Mouse (Mus musculus): ENCODE results near the gene Ttll3.

Gene Ttll3

GRCm38 (mm10) chr6:113418441-113419198, 29.6 kb downstream of the Ttll3 start:
- intact Hi-C loops (cut with DNase I), result no loop called here

- intact Hi-C loops (cut with DNase I), result no loop called here
Observed at GRCm38 (mm10) chr6:113419199-113419587, 30.1 kb downstream of the Ttll3 start, which contains the start of gene Rpusd3. Rpusd3 (minus strand) TSS chr6:113419340.

- intact Hi-C loops (cut with DNase I), result no loop called here
Observed at GRCm38 (mm10) chr6:113423000-113423399, 33.9 kb downstream of the Ttll3 start.

- intact Hi-C loops (cut with DNase I), result no loop called here
Observed at GRCm38 (mm10) chr6:113424187-113424586, 35.1 kb downstream of the Ttll3 start.

GRCm38 (mm10) chr6:113426696-113427095, 37.6 kb downstream of the Ttll3 start:
- intact Hi-C loops (cut with DNase I), result no loop called here

- intact Hi-C loops (cut with DNase I), result no loop called here
Observed at GRCm38 (mm10) chr6:113427397-113427796, 38.3 kb downstream of the Ttll3 start.

- intact Hi-C loops (cut with DNase I), result no loop called here
Observed at GRCm38 (mm10) chr6:113428006-113428405, 38.9 kb downstream of the Ttll3 start.

GRCm38 (mm10) chr6:113429965-113430364, 40.9 kb downstream of the Ttll3 start:
- intact Hi-C loops (cut with DNase I), result no loop called here

- intact Hi-C loops (cut with DNase I), result no loop called here
Observed at GRCm38 (mm10) chr6:113430846-113431245, 41.8 kb downstream of the Ttll3 start.

- intact Hi-C loops (cut with DNase I), result no loop called here
Observed at GRCm38 (mm10) chr6:113431801-113432200, 42.7 kb downstream of the Ttll3 start.

- intact Hi-C loops (cut with DNase I), result no loop called here
Observed at GRCm38 (mm10) chr6:113433661-113434060, 44.6 kb downstream of the Ttll3 start.

- intact Hi-C loops (cut with DNase I), result no loop called here
Observed at GRCm38 (mm10) chr6:113434691-113435090, 45.6 kb downstream of the Ttll3 start.

GRCm38 (mm10) chr6:113435664-113436205, 46.7 kb downstream of the Ttll3 start, which contains the start of gene Cidec:
Cidec (minus strand) TSS chr6:113435760.
- intact Hi-C loops (cut with DNase I), result no loop called here

GRCm38 (mm10) chr6:113437135-113437534, 48.1 kb downstream of the Ttll3 start:
- intact Hi-C loops (cut with DNase I), result no loop called here

GRCm38 (mm10) chr6:113438721-113439430, 49.8 kb downstream of the Ttll3 start:
- intact Hi-C loops (cut with DNase I), result no loop called here

- intact Hi-C loops (cut with DNase I), result no loop called here
Observed at GRCm38 (mm10) chr6:113440686-113441085, 51.6 kb downstream of the Ttll3 start.

GRCm38 (mm10) chr6:113441147-113441680, 52.2 kb downstream of the Ttll3 start:
- intact Hi-C loops (cut with DNase I), result no loop called here

GRCm38 (mm10) chr6:113442087-113442441, 53.0 kb downstream of the Ttll3 start:
- intact Hi-C loops (cut with DNase I), result no loop called here

- intact Hi-C loops (cut with DNase I), result no loop called here
Observed at GRCm38 (mm10) chr6:113442442-113443090, 53.5 kb downstream of the Ttll3 start, which contains the start of gene Jagn1. Jagn1 (plus strand) TSS chr6:113442569.

- intact Hi-C loops (cut with DNase I), result no loop called here
Observed at GRCm38 (mm10) chr6:113443091-113443490, 54.0 kb downstream of the Ttll3 start.

GRCm38 (mm10) chr6:113444207-113444965, 55.3 kb downstream of the Ttll3 start:
- intact Hi-C loops (cut with DNase I), result no loop called here
